Comparison of ENCODE assay signal across 19 mouse cellular contexts in genomic region chr3:58336135-58336534, GRCm38 (mm10).
DNase-seq lines count a peak whose midpoint lies in the region; ATAC-seq and TF ChIP-seq lines count a peak whose summit lies in the region.
"Had no signal": no experiment of that assay in that cellular context is flagged by ENCODE, and none has a peak within 500 bp of the region (broad histone marks: within the 10 kb centered on the region; RNA-seq: fewer than 3 reads in every experiment).

No protein-coding gene starts in this region.

- DNase-seq in heart, adult 2 months: no peak
- no peak for DNase-seq in lung, postnatal 14 days
- no peak for DNase-seq in adrenal gland, postnatal 25 days
- DNase-seq: cerebellum, postnatal 10 days; gastrocnemius, postnatal 25 days; kidney, adult 9 months; lung, postnatal 4 days; retina, postnatal 1 day; thymus, adult 18-20 months had no signal

- H3K27me3 ChIP-seq in heart, embryonic 14.5 days (ENCODE audit: control insufficient read depth, insufficient read depth, low read length): no peaks in the 10 kb centered on the region
- H3K27me3 ChIP-seq in heart, adult 2 months (ENCODE audit: control insufficient read depth, insufficient read depth, low read length): no peaks in the 10 kb centered on the region
- no peaks in the 10 kb centered on the region for H3K27me3 ChIP-seq in midbrain, embryonic 15.5 days (replicated peaks)
- no peaks in the 10 kb centered on the region for H3K27me3 ChIP-seq in midbrain, embryonic 13.5 days
- no peaks in the 10 kb centered on the region for H3K27me3 ChIP-seq in embryonic facial prominence, embryonic 12.5 days
- H3K27me3 ChIP-seq: heart, embryonic 15.5 days; limb, embryonic 12.5 days had no signal

- no peak overlapping the region for H3K4me2 ChIP-seq in heart, embryonic 14.5 days (ENCODE audit: low read length)
- no peak overlapping the region for H3K4me2 ChIP-seq in midbrain, embryonic 15.5 days
- no peak overlapping the region for H3K4me2 ChIP-seq in midbrain, embryonic 13.5 days (replicated peaks)
- no peak overlapping the region for H3K4me2 ChIP-seq in embryonic facial prominence, embryonic 12.5 days (replicated peaks)
- H3K4me2 ChIP-seq: heart, embryonic 15.5 days; limb, embryonic 12.5 days had no signal

- peaks cover 11 to 30% of the 10 kb centered on the region in 2 experiments for H3K4me1 ChIP-seq in heart, embryonic 14.5 days (ENCODE audit: control insufficient read depth in 2 of 2, insufficient read depth in 2 of 2, low read length in 2 of 2)
- no peaks in the 10 kb centered on the region for H3K4me1 ChIP-seq in heart, adult 2 months (ENCODE audit: control insufficient read depth, insufficient read depth, low read length)
- H3K4me1 ChIP-seq in midbrain, embryonic 15.5 days: peaks cover 11% of the 10 kb centered on the region
- H3K4me1 ChIP-seq in midbrain, embryonic 13.5 days (replicated peaks): peaks cover 14% of the 10 kb centered on the region
- H3K4me1 ChIP-seq in embryonic facial prominence, embryonic 12.5 days: peaks cover 26% of the 10 kb centered on the region

- no peak for TF ChIP-seq POLR2A in heart, adult 2 months (IDR thresholded peaks at IDR 0.05; ENCODE audit: insufficient read depth, low read depth, low read length)

- H3K79me2 ChIP-seq in heart, adult 2 months (replicated peaks; ENCODE audit: control insufficient read depth, insufficient read depth, low read length): no peaks in the 10 kb centered on the region

- no peak for TF ChIP-seq EP300 in heart, adult 2 months (IDR thresholded peaks at IDR 0.05; ENCODE audit: insufficient read depth, low read depth, low read length)

- intact Hi-C loops in heart, adult 2 months (cut with DNase I): loop anchor here (10.0 kb wide), 1 partner anchor 159 kb away; no protein-coding TSS in a partner anchor

- no peaks in the 10 kb centered on the region for H3K9me3 ChIP-seq in heart, embryonic 14.5 days (ENCODE audit: control insufficient read depth, low read length)
- H3K9me3 ChIP-seq in midbrain, embryonic 15.5 days: no peaks in the 10 kb centered on the region
- H3K9me3 ChIP-seq in midbrain, embryonic 13.5 days: no peaks in the 10 kb centered on the region
- H3K9me3 ChIP-seq in embryonic facial prominence, embryonic 12.5 days: no peaks in the 10 kb centered on the region
- H3K9me3 ChIP-seq: G1E; heart, embryonic 15.5 days; limb, embryonic 12.5 days had no signal

- no peaks in the 10 kb centered on the region for H3K36me3 ChIP-seq in heart, embryonic 14.5 days (ENCODE audit: control insufficient read depth, insufficient read depth, low read length)
- H3K36me3 ChIP-seq in heart, adult 2 months (ENCODE audit: control insufficient read depth, insufficient read depth, low read length): no peaks in the 10 kb centered on the region
- H3K36me3 ChIP-seq in midbrain, embryonic 15.5 days (replicated peaks): no peaks in the 10 kb centered on the region
- no peaks in the 10 kb centered on the region for H3K36me3 ChIP-seq in midbrain, embryonic 13.5 days
- H3K36me3 ChIP-seq in embryonic facial prominence, embryonic 12.5 days: no peaks in the 10 kb centered on the region
- H3K36me3 ChIP-seq: G1E; heart, embryonic 15.5 days; limb, embryonic 12.5 days had no signal

- TF ChIP-seq CTCF in heart, adult 2 months (IDR thresholded peaks at IDR 0.05): no peak

- H3K9ac ChIP-seq in heart, embryonic 14.5 days (ENCODE audit: low read length): peak overlapping the region; percentile 25; the same call in 1 of the 2 replicates
- H3K9ac ChIP-seq in heart, adult 2 months (ENCODE audit: low read depth, low read length): no peak overlapping the region
- no peak overlapping the region for H3K9ac ChIP-seq in midbrain, embryonic 15.5 days
- no peak overlapping the region for H3K9ac ChIP-seq in midbrain, embryonic 13.5 days (replicated peaks)
- no peak overlapping the region for H3K9ac ChIP-seq in embryonic facial prominence, embryonic 12.5 days
- H3K9ac ChIP-seq: heart, embryonic 15.5 days; limb, embryonic 12.5 days had no signal

- H3K4me3 ChIP-seq in heart, embryonic 14.5 days (ENCODE audit: control insufficient read depth in 1 of 2, insufficient read depth in 1 of 2, low read depth in 1 of 2, low read length in 2 of 2): no peak overlapping the region
- H3K4me3 ChIP-seq in heart, adult 2 months: no peak overlapping the region
- no peak overlapping the region for H3K4me3 ChIP-seq in midbrain, embryonic 15.5 days
- no peak overlapping the region for H3K4me3 ChIP-seq in midbrain, embryonic 13.5 days (replicated peaks)
- H3K4me3 ChIP-seq in embryonic facial prominence, embryonic 12.5 days: no peak overlapping the region
- H3K4me3 ChIP-seq: erythroblast, embryonic 14.5 days; heart, embryonic 15.5 days; layer of hippocampus, adult 2 months; left cerebral cortex, adult 2 months; limb, embryonic 12.5 days had no signal

- WGBS in heart, embryonic 14.5 days: 43% methylated on average over 5 of the region's 5 CpGs
- 81% methylated on average over 5 of the region's 5 CpGs for WGBS in heart, adult 2 months
- 33% methylated on average over 5 of the region's 5 CpGs for WGBS in midbrain, embryonic 15.5 days
- WGBS in midbrain, embryonic 13.5 days: 39% methylated on average over 5 of the region's 5 CpGs
- whole genome bisulfite sequencing in embryonic facial prominence, embryonic 12.5 days: 35% methylated on average over 5 of the region's 5 CpGs

- ATAC-seq in heart, embryonic 14.5 days (ENCODE audit: insufficient number of reproducible peaks, insufficient read depth, low FRiP score, low read depth): no peak
- ATAC-seq in midbrain, embryonic 15.5 days (replicated peaks): 0 out of 2 replicates have a peak, but pooled peaks have one; percentile 17
- no peak for ATAC-seq in midbrain, embryonic 13.5 days
- ATAC-seq in embryonic facial prominence, embryonic 12.5 days (ENCODE audit: insufficient number of reproducible peaks, insufficient read depth, low FRiP score, low TSS enrichment): no peak

- H3K27ac ChIP-seq in heart, embryonic 14.5 days (replicated peaks in 1 of 2; ENCODE audit: control insufficient read depth in 1 of 2, insufficient read depth in 1 of 2, low read depth in 2 of 2, low read length in 2 of 2): peak overlapping the region in 1 of 2 experiments; percentile 16; a peak in 1 of 4 replicates
- H3K27ac ChIP-seq in heart, adult 2 months: no peak overlapping the region
- H3K27ac ChIP-seq in midbrain, embryonic 15.5 days: no peak overlapping the region
- H3K27ac ChIP-seq in midbrain, embryonic 13.5 days: no peak overlapping the region
- 0 out of 2 replicates have a peak overlapping the region, but pooled peaks have one; percentile 11 for H3K27ac ChIP-seq in embryonic facial prominence, embryonic 12.5 days
- H3K27ac ChIP-seq: heart, embryonic 15.5 days; layer of hippocampus, adult 2 months; left cerebral cortex, adult 2 months; limb, embryonic 12.5 days had no signal
